Mouse (Mus musculus): ENCODE data around the gene Pcgf1.

The Pcgf1 gene

DNA sequence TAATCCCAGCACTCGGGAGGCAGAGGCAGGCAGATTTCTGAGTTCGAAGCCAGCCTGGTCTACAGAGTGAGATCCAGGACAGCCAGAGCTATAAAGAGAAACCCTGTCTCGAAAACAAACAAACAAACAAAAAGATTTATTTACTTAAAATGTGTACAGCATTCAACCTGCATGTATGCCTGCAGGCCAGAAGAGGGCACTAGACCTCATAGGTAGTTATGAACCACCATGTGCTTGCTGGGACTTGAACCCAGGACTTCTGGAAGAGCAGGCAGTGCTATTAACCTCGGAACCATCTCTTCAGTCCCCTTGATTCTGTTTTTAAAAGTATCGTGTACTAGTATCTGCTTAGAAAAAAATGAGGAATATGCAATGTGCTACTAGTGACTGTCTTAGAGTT lies 49.8 kb downstream of the Pcgf1 start:
- no peak for DNase-seq
